Mouse (Mus musculus) CH12.LX (cell line): ENCODE data around the gene Smarca4. TPM values are rescaled to one million over a fixed set of nuclear protein-coding genes. Genes with fewer than 3 reads are reported as not detected.

Experiments
- DNase-seq: peaks from one replicate; pipeline ENCODE4 v3.0.0-alpha.2; 2013; ENCODE audit errors: extremely low read depth
- H3K27ac ChIP-seq: 2 replicates; pipeline ENCODE4 v1.5.1; 2012; ENCODE audit warnings: low read depth, mild to moderate bottlenecking, control low read depth, moderate library complexity; ENCODE audit not compliant: insufficient read depth
- H3K27me3 ChIP-seq: replicated peaks from 2 replicates; pipeline ENCODE3; 2012; ENCODE audit warnings: inconsistent platforms
- H3K36me3 ChIP-seq, 2 experiments: replicated peaks in 1 of 2; 2 replicates each; pipeline versions ENCODE3 to v1.6.1; 2012; ENCODE audit warnings: inconsistent platforms in 1 of 2, low read length in 1 of 2, mild to moderate bottlenecking in 1 of 2, mixed read lengths in 1 of 2, moderate library complexity in 1 of 2; ENCODE audit not compliant: control insufficient read depth in 1 of 2, insufficient read depth in 1 of 2
- H3K4me1 ChIP-seq, 2 experiments: 2 replicates each; pipeline ENCODE4 v1.6.1; 2012; ENCODE audit warnings: inconsistent platforms in 1 of 2, moderate library complexity in 1 of 2; ENCODE audit not compliant: insufficient read depth in 2 of 2, control insufficient read depth in 1 of 2
- H3K4me2 ChIP-seq: 2 replicates; pipeline ENCODE4 v1.6.1; 2012; ENCODE audit warnings: low read depth, mild to moderate bottlenecking, control low read depth; ENCODE audit not compliant: poor library complexity, insufficient read depth, severe bottlenecking
- H3K4me3 ChIP-seq, 3 experiments: fragments of 150-350 bp in 1 of 3; sonication (generic) in 1 of 3; replicated peaks in 1 of 3; 2 replicates each; pipeline versions ENCODE3 to v1.5.1; 2011 to 2012; ENCODE audit warnings: low read depth in 2 of 3, low read length in 2 of 3, mild to moderate bottlenecking in 2 of 3, moderate library complexity in 2 of 3, control low read depth in 1 of 3, improper control_type of control experiment in 1 of 3, inconsistent platforms in 1 of 3, mixed read lengths in 1 of 3; ENCODE audit not compliant: poor library complexity in 1 of 3
- H3K79me2 ChIP-seq: replicated peaks from 2 replicates; pipeline ENCODE4 v1.6.1; 2012; ENCODE audit warnings: mild to moderate bottlenecking, moderate library complexity; ENCODE audit not compliant: control insufficient read depth, poor library complexity, insufficient read depth, severe bottlenecking; ENCODE audit errors: extremely low read depth
- H3K9ac ChIP-seq: 2 replicates; pipeline ENCODE4 v1.6.1; 2012; ENCODE audit warnings: low read depth, mild to moderate bottlenecking, control low read depth, moderate library complexity; ENCODE audit not compliant: insufficient read depth
- H3K9me3 ChIP-seq: replicated peaks from 2 replicates; pipeline ENCODE3; 2012; ENCODE audit warnings: low read length, inconsistent platforms, mixed read lengths
- MYC ChIP-seq: IDR thresholded peaks from 2 replicates; pipeline ENCODE4 v1.6.1; 2011; ENCODE audit warnings: low read depth, mild to moderate bottlenecking, improper control_type of control experiment, low read length
- NELFE ChIP-seq: IDR thresholded peaks from 2 replicates; pipeline ENCODE4 v1.6.1; 2011; ENCODE audit warnings: low read depth, low read length, improper control_type of control experiment
- PAX5 ChIP-seq: IDR thresholded peaks from 2 replicates; pipeline ENCODE4 v1.6.1; 2012; ENCODE audit warnings: low read length, inconsistent platforms, mixed read lengths
- POLR2A ChIP-seq: IDR thresholded peaks from 2 replicates; pipeline ENCODE4 v1.6.1; 2011; ENCODE audit warnings: low read depth, mild to moderate bottlenecking, improper control_type of control experiment, low read length
- TBP ChIP-seq: conservative IDR thresholded peaks from 2 replicates; pipeline ENCODE4 v1.6.1; 2011; ENCODE audit warnings: low read depth, low read length, improper control_type of control experiment
- USF2 ChIP-seq: conservative IDR thresholded peaks from 2 replicates; pipeline ENCODE4 v1.6.1; 2011; ENCODE audit warnings: low read depth, low read length, improper control_type of control experiment
- ZMIZ1 ChIP-seq: IDR thresholded peaks from 2 replicates; pipeline ENCODE4 v1.6.1; 2012; ENCODE audit warnings: low read depth, mild to moderate bottlenecking, inconsistent platforms, low read length, improper control_type of control experiment
- dilution Hi-C: fragments of 300-500 bp; cut with MboI; formaldehyde crosslinking; loops from 2 replicates; pipeline ENCODE4 v1.14.3; 2020; ENCODE audit warnings: low sequenced_read_pairs; ENCODE audit not compliant: extremely low pct_unique_long_range_greater_than_20kb, extremely low pct_ligation_motif_present
- in situ Hi-C: fragments of 300-500 bp; cut with MboI; formaldehyde crosslinking; loops from 3 replicates; pipeline ENCODE4 v1.14.3; 2019; ENCODE audit warnings: low sequenced_read_pairs, low pct_ligation_motif_present, low pct_unique_long_range_greater_than_20kb, mixed read lengths
- polyA plus RNA-seq: library from polyadenylated mRNA; unstranded; fragments of >175 nt; gene quantifications from 2 replicates; pipeline ENCODE4 v1.2.1, GENCODE M21; 2012; ENCODE audit warnings: low read depth; ENCODE audit not compliant: insufficient read length
- total RNA-seq, 2 experiments: library from RNA; depleted of rRNA; stranded (reverse); fragments of 300-350 nt in 1 of 2; fragments of >200 nt in 1 of 2; gene quantifications; 2 replicates each; pipeline ENCODE4 v1.2.3; 2012 to 2014

The Smarca4 gene
- total and polyA plus RNA-seq, 3 experiments, result 33.8 to 86.2 (median 74.3) TPM

GRCm38 (mm10) chr9:21587678-21588349 lies 28.2 kb upstream of the Smarca4 start:
- Histone ChIP-seq H3K27me3 (no peaks in the 10 kb centered on the region), H3K4me3 (no peak overlapping the region), H3K4me2 (no peak overlapping the region), H3K4me1 (peaks cover 12 to 44% of the 10 kb centered on the region in 2 experiments), H3K79me2 (no peaks in the 10 kb centered on the region), H3K9ac (no peak overlapping the region), H3K27ac (no peak overlapping the region), H3K9me3 (no peaks in the 10 kb centered on the region), H3K36me3 (peaks cover 67 to 83% of the 10 kb centered on the region in 2 experiments)
- no peak for DNase-seq
- in situ Hi-C loops, result no loop called here
- dilution Hi-C loops, result no loop called here
- TF ChIP-seq TBP (no peak), PAX5 (no peak), POLR2A (peak; percentile 7; the same call in 1 of the 2 replicates)

- Histone ChIP-seq H3K79me2 (peaks cover 2% of the 10 kb centered on the region; the same call in 1 of the 2 replicates), H3K4me1 (peaks cover 12 to 44% of the 10 kb centered on the region in 2 experiments), H3K4me2 (no peak overlapping the region), H3K27me3 (no peaks in the 10 kb centered on the region), H3K4me3 (no peak overlapping the region), H3K9me3 (no peaks in the 10 kb centered on the region), H3K36me3 (peaks cover 62 to 77% of the 10 kb centered on the region in 2 experiments), H3K9ac (no peak overlapping the region), H3K27ac (no peak overlapping the region)
- 0 out of 2 replicates have a peak, but pooled peaks have one; percentile 4 for TF ChIP-seq POLR2A
- no peak for TF ChIP-seq MYC
- dilution Hi-C loops, result no loop called here
- DNase-seq, result no peak
- in situ Hi-C loops, result no loop called here
Measured at GRCm38 (mm10) chr9:21588350-21588749, 27.6 kb upstream of the Smarca4 start.

- no peak overlapping the region for H3K9ac ChIP-seq
- H3K27ac ChIP-seq, result no peak overlapping the region
- in situ Hi-C loops, result no loop called here
- peaks cover 54 to 65% of the 10 kb centered on the region in 2 experiments for H3K36me3 ChIP-seq
- no peaks in the 10 kb centered on the region for H3K9me3 ChIP-seq
- no peaks in the 10 kb centered on the region for H3K27me3 ChIP-seq
- TF ChIP-seq NELFE (no peak), USF2 (no peak), POLR2A (0 out of 2 replicates have a peak, but pooled peaks have one; percentile 3), ZMIZ1 (peak; percentile 27; the same call in 1 of the 2 replicates)
- no peak overlapping the region for H3K4me2 ChIP-seq
- peaks cover 14% of the 10 kb centered on the region for H3K79me2 ChIP-seq
- dilution Hi-C loops, result no loop called here
- no peak overlapping the region for H3K4me3 ChIP-seq
- H3K4me1 ChIP-seq, result peaks cover 12 to 55% of the 10 kb centered on the region in 2 experiments
- DNase-seq, result no peak
Measured at GRCm38 (mm10) chr9:21589538-21589937, 26.4 kb upstream of the Smarca4 start.
